Mouse (Mus musculus): ENCODE results near the gene Has3. TPM values are rescaled to one million over a fixed set of nuclear protein-coding genes. Genes with fewer than 3 reads are reported as not detected.

The Has3 gene
- polyA plus RNA-seq, 1 experiment from 2014 or later: 0.89 TPM

DNA sequence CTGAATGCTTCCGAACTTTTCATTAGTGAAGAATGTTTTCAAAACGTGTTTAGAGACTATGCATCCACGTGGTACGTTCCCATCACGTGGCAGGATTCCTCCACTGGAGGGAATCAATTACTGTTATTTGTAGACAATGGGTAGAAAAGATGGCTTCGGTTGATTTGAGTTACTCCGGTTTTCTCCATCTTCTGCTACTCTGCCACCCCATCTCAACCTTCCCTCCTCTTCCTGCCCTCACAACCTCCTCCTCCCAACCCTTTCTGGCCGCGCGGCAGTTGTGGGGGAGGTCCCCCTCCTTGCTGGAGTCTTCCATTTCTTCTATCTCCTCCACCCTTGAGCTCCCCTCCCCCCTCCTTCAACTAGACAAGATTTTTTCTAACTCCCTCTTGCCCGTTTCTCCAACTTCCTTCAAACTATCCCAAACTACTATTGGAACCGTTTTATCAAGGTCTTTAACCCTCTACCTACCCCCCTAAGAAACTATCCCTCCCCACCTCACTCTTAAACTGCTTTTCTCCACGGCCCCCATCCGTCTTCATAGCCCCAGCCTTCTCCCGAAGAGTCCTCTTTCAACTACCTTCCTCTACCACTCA lies 22.3 kb downstream of the Has3 start:
- Histone ChIP-seq H3K27me3 (no peaks in the 10 kb centered on the region), H3K4me2 (replicated peaks) (peak overlapping the region; percentile 84), H3K4me1 (peaks cover 32% of the 10 kb centered on the region), H3K36me3 (peaks cover 14% of the 10 kb centered on the region; the same call in 1 of the 2 replicates), H3K9ac (replicated peaks) (peak overlapping the region; percentile 97), H3K9me3 (no peaks in the 10 kb centered on the region), H3K27ac (replicated peaks) (peak overlapping the region; percentile 94), H3K4me3 (peak overlapping the region; percentile 99)
- ATAC-seq (replicated peaks): no peak
- under 1% methylated on average over 15 of the region's 15 CpGs for WGBS

DNA sequence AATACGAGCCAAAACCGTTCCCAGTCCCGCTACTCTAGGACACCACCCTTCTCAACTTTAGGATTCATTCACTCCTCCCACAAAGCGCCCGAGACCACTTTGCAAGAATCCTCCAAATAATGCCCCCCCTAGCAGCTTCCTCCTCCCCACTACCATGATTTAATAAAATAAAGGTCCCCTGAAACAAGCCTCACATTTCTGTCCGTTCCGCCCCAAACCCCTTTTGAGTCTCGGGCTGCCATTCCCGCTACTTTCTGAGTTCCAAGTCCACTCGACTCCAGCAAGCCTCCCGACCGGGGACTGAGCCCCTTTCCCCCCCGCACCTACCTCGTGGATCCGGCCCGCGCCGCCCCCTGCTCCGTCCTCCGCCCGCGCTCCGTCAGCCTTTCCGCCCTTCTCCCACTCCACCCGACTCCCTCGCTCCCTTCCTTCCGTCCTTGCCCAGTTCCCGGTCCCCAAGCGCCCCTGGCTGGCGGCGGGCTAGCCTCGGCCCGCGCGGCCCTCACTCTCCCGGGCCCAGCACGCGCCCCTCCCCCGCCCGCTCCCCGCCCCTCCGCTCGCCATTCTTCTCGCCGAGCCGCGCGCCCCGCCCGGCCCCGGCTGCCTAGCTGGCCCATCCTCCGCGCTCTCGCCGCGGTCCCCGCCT lies 22.9 kb downstream of the Has3 start:
- Histone ChIP-seq H3K36me3 (peaks cover 20% of the 10 kb centered on the region), H3K27me3 (no peaks in the 10 kb centered on the region), H3K9me3 (no peaks in the 10 kb centered on the region), H3K4me1 (peaks cover 31% of the 10 kb centered on the region), H3K4me2 (replicated peaks) (peak overlapping the region; percentile 84), H3K9ac (replicated peaks) (peak overlapping the region; percentile 97), H3K27ac (replicated peaks) (peak overlapping the region; percentile 94), H3K4me3 (peak overlapping the region; percentile 99)
- WGBS: 2% methylated on average over 55 of the region's 57 CpGs
- ATAC-seq (replicated peaks): peak; percentile 88

- Histone ChIP-seq H3K27me3 (no peaks in the 10 kb centered on the region), H3K27ac (replicated peaks) (peak within 1 kb of the TSS; percentile 94), H3K36me3 (peaks cover 27% of the 10 kb centered on the region), H3K9ac (replicated peaks) (peak within 1 kb of the TSS; percentile 97), H3K4me3 (peak within 1 kb of the TSS; percentile 99), H3K4me2 (replicated peaks) (peak within 1 kb of the TSS; percentile 84), H3K4me1 (peaks cover 30% of the 10 kb centered on the region), H3K9me3 (no peaks in the 10 kb centered on the region)
- WGBS: under 1% methylated on average over 62 of the region's 63 CpGs
- peak; percentile 97 for ATAC-seq (replicated peaks)
Observed at GRCm38 (mm10) chr8:106893481-106894156, 23.6 kb downstream of the Has3 start, which contains the start of gene Utp4. Gene Utp4, plus strand, starts transcription at chr8:106893636.

DNA sequence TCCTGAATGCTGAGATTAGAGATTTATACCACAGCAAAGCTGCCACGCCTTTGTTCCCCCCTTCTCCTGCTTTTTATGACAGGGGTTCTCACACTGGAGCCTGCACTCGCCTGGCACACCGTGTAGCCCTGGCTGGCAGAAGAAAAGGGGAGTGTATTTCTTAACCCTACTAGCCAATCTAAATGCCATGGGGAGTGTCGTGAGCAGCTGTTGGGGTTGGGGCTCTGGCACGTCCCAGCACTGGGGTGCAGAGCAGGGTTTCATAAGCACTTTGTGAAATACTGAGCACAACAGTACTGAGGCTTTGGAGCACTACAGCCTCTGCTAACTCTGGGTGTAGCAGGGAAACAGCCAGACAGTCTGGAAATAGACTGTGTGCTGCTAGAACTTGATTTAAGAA lies 29.4 kb downstream of the Has3 start:
- H3K4me1 ChIP-seq: peaks cover 7% of the 10 kb centered on the region
- H3K4me2 ChIP-seq (replicated peaks): no peak overlapping the region
- no peak overlapping the region for H3K4me3 ChIP-seq
- ATAC-seq (replicated peaks): no peak
- 91% methylated on average over 5 of the region's 5 CpGs for WGBS
- no peaks in the 10 kb centered on the region for H3K9me3 ChIP-seq
- peaks cover 65% of the 10 kb centered on the region for H3K36me3 ChIP-seq
- no peak overlapping the region for H3K27ac ChIP-seq (replicated peaks)
- no peak overlapping the region for H3K9ac ChIP-seq (replicated peaks)
- H3K27me3 ChIP-seq: no peaks in the 10 kb centered on the region

GRCm38 (mm10) chr8:106905727-106906480 lies 35.9 kb downstream of the Has3 start:
- Histone ChIP-seq H3K36me3 (peaks cover 64% of the 10 kb centered on the region), H3K4me1 (no peaks in the 10 kb centered on the region), H3K4me2 (replicated peaks) (no peak overlapping the region), H3K9ac (replicated peaks) (no peak overlapping the region), H3K27ac (replicated peaks) (no peak overlapping the region), H3K9me3 (no peaks in the 10 kb centered on the region), H3K27me3 (no peaks in the 10 kb centered on the region), H3K4me3 (no peak overlapping the region)
- ATAC-seq (replicated peaks): no peak
- WGBS: 91% methylated on average over 17 of the region's 17 CpGs

DNA sequence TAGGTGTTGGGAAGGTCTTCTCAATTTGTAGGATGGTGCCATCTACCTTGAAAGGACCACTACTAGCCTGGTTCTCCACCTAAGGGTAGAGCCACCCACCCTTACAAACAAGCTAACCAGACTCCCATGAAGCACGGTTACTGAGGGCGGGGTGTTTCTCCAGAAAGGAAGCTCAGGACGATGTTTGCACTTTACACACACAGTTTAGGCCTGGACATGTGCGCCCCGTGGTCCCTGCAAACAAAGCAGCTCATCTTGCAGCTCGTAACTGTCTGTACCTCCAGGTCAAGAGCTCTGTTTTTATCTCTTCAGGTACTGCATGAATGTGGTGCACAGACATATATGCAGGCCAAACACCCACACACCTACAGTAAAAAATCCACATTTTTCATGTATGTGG lies 36.6 kb downstream of the Has3 start:
- Histone ChIP-seq H3K4me2 (replicated peaks) (no peak overlapping the region), H3K27me3 (no peaks in the 10 kb centered on the region), H3K4me3 (no peak overlapping the region), H3K9me3 (no peaks in the 10 kb centered on the region), H3K27ac (replicated peaks) (no peak overlapping the region), H3K9ac (replicated peaks) (no peak overlapping the region), H3K4me1 (no peaks in the 10 kb centered on the region), H3K36me3 (peaks cover 62% of the 10 kb centered on the region)
- 95% methylated on average over 6 of the region's 6 CpGs for WGBS
- ATAC-seq (replicated peaks): no peak

DNA sequence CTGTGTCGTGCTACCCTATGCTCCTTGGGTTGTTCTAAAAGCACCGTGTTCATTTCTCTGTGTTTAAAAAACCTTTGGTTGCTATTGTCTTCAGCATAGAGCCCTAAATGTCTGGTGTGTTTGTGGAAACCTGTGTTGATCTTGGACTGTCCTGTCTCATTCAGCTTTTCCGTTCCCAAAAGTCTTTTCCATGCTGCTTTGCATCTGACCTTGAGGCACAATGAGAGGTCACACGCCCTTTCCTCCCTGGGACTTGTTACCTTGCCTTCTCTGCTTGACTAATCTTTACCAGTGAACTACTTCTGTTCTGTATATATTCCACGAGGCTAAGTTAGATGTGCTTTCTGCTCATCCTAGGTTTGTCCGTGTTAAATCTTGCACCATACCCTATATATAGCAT lies 37.4 kb downstream of the Has3 start:
- H3K27me3 ChIP-seq: no peaks in the 10 kb centered on the region
- no peak for ATAC-seq (replicated peaks)
- H3K9ac ChIP-seq (replicated peaks): no peak overlapping the region
- no peaks in the 10 kb centered on the region for H3K9me3 ChIP-seq
- peaks cover 62% of the 10 kb centered on the region for H3K36me3 ChIP-seq
- H3K4me2 ChIP-seq (replicated peaks): no peak overlapping the region
- WGBS: 93% methylated on average over 6 of the region's 6 CpGs
- H3K27ac ChIP-seq (replicated peaks): no peak overlapping the region
- H3K4me1 ChIP-seq: no peaks in the 10 kb centered on the region
- no peak overlapping the region for H3K4me3 ChIP-seq

- no peak for ATAC-seq (replicated peaks)
- WGBS: 57% methylated on average over 7 of the region's 7 CpGs
Observed at GRCm38 (mm10) chr8:106908291-106908690, 38.2 kb downstream of the Has3 start.

DNA sequence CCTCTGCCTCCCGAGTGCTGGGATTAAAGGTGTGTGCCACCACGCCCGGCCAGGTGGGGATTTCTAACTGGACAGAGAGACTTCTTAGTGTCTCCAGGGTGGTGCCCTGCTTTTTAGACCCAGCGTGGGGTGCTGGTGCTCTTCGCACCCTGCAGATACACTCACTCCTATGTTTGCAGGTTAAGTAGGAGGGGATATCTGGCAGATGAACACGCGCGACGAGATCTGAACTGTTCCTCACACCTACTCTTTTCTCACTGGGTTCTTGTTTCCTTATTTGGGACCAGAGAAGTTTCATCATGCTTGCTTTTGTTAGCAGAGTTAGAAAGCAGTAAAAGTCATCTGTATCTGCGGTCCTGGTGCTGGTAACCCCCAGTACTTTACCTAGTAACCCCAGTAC lies 43.6 kb downstream of the Has3 start:
- Histone ChIP-seq H3K9me3 (no peaks in the 10 kb centered on the region), H3K4me3 (no peak overlapping the region), H3K9ac (replicated peaks) (no peak overlapping the region), H3K27ac (replicated peaks) (no peak overlapping the region), H3K36me3 (peaks cover 64% of the 10 kb centered on the region), H3K4me1 (no peaks in the 10 kb centered on the region), H3K4me2 (replicated peaks) (no peak overlapping the region), H3K27me3 (no peaks in the 10 kb centered on the region)
- ATAC-seq (replicated peaks): no peak
- WGBS: 96% methylated on average over 10 of the region's 10 CpGs

More at GRCm38 (mm10) chr8:106908291-106908690, 38.2 kb downstream of the Has3 start:
- Histone ChIP-seq H3K9ac (replicated peaks) (no peak overlapping the region), H3K27ac (replicated peaks) (no peak overlapping the region), H3K36me3 (peaks cover 56% of the 10 kb centered on the region), H3K27me3 (no peaks in the 10 kb centered on the region), H3K4me3 (no peak overlapping the region), H3K4me1 (no peaks in the 10 kb centered on the region), H3K9me3 (no peaks in the 10 kb centered on the region), H3K4me2 (replicated peaks) (no peak overlapping the region)

GRCm38 (mm10) chr8:106919721-106920394 lies 49.8 kb downstream of the Has3 start:
- H3K9ac ChIP-seq (replicated peaks): no peak overlapping the region
- ATAC-seq (replicated peaks): no peak
- no peaks in the 10 kb centered on the region for H3K9me3 ChIP-seq
- no peak overlapping the region for H3K4me3 ChIP-seq
- H3K27me3 ChIP-seq: no peaks in the 10 kb centered on the region
- H3K4me2 ChIP-seq (replicated peaks): no peak overlapping the region
- H3K36me3 ChIP-seq: peaks cover 60% of the 10 kb centered on the region
- H3K4me1 ChIP-seq: peaks cover 4% of the 10 kb centered on the region; the same call in 1 of the 2 replicates
- H3K27ac ChIP-seq (replicated peaks): no peak overlapping the region
- 82% methylated on average over 8 of the region's 8 CpGs for WGBS

GRCm38 (mm10) chr8:106920395-106920741 lies 50.3 kb downstream of the Has3 start:
- no peaks in the 10 kb centered on the region for H3K9me3 ChIP-seq
- H3K27me3 ChIP-seq: no peaks in the 10 kb centered on the region
- peaks cover 55% of the 10 kb centered on the region for H3K36me3 ChIP-seq
- no peak overlapping the region for H3K4me2 ChIP-seq (replicated peaks)
- ATAC-seq (replicated peaks): no peak
- peaks cover 4% of the 10 kb centered on the region; the same call in 1 of the 2 replicates for H3K4me1 ChIP-seq
- no peak overlapping the region for H3K4me3 ChIP-seq
- no peak overlapping the region for H3K9ac ChIP-seq (replicated peaks)
- H3K27ac ChIP-seq (replicated peaks): no peak overlapping the region
- WGBS: 96% methylated on average over 5 of the region's 5 CpGs
